Mouse (Mus musculus): ENCODE data around the gene Tpsb2.

DNA sequence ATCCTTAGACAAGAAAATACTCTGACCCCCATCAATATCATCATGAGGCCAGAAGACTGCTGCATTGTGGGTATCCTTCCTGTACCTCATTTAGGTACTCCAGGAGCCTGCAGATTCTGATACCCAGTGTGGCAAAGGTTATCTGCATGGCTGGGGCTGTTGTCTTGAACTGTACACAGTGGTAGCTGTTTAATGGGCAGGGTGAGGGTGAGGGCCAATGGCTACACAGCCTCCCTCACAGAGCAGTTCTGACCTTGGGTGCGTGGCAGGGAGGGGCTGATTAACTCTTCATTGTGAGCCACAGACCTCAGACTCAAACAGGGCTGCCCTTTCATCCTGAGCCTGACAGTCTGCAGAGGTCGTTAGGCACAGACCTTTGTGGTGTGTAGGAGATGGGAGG, 43.2 kb upstream of the Tpsb2 start:
- TF ChIP-seq CTCF (IDR thresholded peaks at IDR 0.05; ENCODE audit: extremely low read depth, insufficient read depth, insufficient read length, insufficient replicate concordance) = no peak
- TF ChIP-seq POLR2A (IDR thresholded peaks at IDR 0.05; ENCODE audit: low read depth, low read length) = no peak

All from spleen, adult 2 months (tissue).